Mouse (Mus musculus) small intestine, adult 2 months (tissue): Measurements from ENCODE around the gene Tex19.2.

ENCODE experiments used
- CTCF ChIP-seq: fragments of 200-500 bp; IDR thresholded peaks from 2 replicates; pipeline ENCODE4 v1.5.1; 2012; ENCODE audit warnings: low read depth, mild to moderate bottlenecking, control low read depth, inconsistent platforms, low read length, moderate library complexity, mixed read lengths; ENCODE audit not compliant: insufficient replicate concordance, insufficient read length; ENCODE audit errors: extremely low read depth
- POLR2A ChIP-seq: fragments of 200-500 bp; IDR thresholded peaks from 2 replicates; pipeline ENCODE4 v1.6.1; 2012; ENCODE audit warnings: low read depth, mild to moderate bottlenecking, control low read depth, inconsistent platforms, low read length, moderate library complexity

- TF ChIP-seq POLR2A (no peak), CTCF (no peak)
Measured at GRCm38 (mm10) chr11:121145865-121146264, 27.4 kb upstream of the Tex19.2 start, which contains the start of gene Tex19.1.
